Mouse (Mus musculus): ENCODE measurements at regions not wholly inside any gene's neighbourhood (a gene's known extent, or its start where the extent isn't known, plus 50 kb on each side); places are given as distances from the start of the nearest gene placed in this dataset.

DNA sequence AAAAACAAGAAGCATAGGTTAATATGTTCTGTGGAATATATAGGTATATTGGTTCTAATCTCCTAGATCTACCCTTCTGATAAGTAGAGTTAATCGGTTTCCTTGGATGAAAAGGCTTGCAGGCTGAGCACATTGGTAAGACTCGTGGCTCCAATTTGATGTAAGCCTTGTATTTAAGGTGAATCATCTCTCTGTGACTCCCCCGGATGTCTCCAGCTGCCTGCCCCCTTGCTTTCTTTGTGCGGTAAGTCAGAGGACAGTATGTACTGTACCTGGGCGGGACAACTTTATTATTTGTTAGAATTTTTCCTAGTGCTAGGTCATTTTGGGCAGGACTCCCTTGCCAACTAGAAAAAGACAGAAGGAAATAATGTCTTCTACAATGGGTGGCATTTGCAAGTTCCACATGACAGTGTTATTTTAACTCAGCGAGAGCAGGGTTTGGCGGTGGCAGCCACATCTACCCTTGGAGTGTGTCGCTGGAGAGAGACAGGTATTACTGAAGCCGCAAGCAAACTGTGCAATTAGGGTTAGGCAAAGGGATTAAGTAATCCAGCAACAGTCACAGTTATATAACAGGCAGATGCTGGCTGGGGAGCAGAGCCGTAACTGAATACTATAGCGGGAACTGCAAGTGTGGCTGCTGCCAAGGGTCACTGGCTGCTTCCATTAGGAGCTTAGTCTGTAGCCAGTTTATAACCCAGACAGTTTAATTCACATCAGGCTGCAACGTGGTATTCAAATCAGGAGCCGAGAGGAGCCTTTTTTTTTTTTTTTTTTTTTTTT, 172.9 kb downstream of the Moxd1 start:
- H3K9me3 ChIP-seq (ENCODE audit: low read length): no peaks in the 10 kb centered on the region
- no peak for DNase-seq (ENCODE audit: low spot score)
- H3K36me3 ChIP-seq (ENCODE audit: insufficient read depth, low read length): no peaks in the 10 kb centered on the region
- no peak for ATAC-seq
- no peaks in the 10 kb centered on the region for H3K27me3 ChIP-seq (replicated peaks; ENCODE audit: insufficient read depth, low read length)
- H3K9ac ChIP-seq (replicated peaks; ENCODE audit: low read depth): no peak overlapping the region
- H3K4me2 ChIP-seq (replicated peaks; ENCODE audit: low read depth, low read length): no peak overlapping the region
- 73% methylated on average over 13 of the region's 13 CpGs for WGBS
- no peak for TF ChIP-seq EP300 (IDR thresholded peaks at IDR 0.05)
- no peak for TF ChIP-seq CTCF (IDR thresholded peaks at IDR 0.05)
- no peak overlapping the region for H3K4me3 ChIP-seq (ENCODE audit: low read depth, low read length)
- no peak overlapping the region for H3K27ac ChIP-seq (ENCODE audit: low read length)
- no peaks in the 10 kb centered on the region for H3K4me1 ChIP-seq (ENCODE audit: insufficient read depth, low read depth, low read length)

DNA sequence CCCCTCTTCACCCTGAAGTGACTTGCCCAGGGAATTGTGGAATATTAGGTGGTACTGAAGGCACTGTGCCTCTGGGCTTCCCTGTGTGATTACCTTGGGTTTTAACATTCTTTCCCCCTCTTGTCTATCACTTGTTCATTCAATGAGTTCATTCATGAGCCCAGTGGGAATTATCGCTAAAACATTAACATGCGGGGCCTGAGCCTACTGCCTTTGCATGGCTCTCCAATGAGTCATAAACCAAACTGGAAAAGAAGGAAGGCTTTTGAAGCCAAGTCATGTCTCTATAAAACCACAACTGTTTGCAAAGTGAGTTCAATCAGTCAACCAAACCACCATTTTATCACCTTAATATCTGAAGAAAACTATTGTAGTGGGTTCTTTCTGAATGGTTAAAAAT, 173.8 kb downstream of the Moxd1 start:
- 69% methylated on average over 2 of the region's 2 CpGs for WGBS
- no peaks in the 10 kb centered on the region for H3K9me3 ChIP-seq (ENCODE audit: low read length)
- no peak for DNase-seq (ENCODE audit: low spot score)

DNA sequence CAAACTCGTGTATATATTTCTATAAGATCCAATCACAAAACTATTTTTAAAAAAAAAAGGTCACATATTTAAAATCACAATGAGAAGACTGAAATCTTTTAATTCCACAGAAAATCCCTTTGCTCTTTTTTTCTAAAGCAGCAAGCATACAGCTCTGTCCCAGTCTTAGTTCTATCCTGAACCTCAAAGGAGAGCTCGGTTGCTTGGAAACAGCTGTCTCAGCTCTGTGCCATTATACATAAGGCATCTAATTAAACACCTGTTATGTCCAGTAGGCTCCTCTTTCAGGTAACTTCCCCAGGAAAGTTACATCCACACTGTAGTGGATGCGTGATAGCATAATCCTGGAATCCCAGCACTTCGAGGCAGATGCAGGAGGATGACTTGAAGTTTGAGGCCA, 181.5 kb downstream of the Moxd1 start:
- H3K27me3 ChIP-seq (replicated peaks; ENCODE audit: insufficient read depth, low read length): no peaks in the 10 kb centered on the region
- 75% methylated on average over 4 of the region's 4 CpGs for WGBS
- TF ChIP-seq CTCF (IDR thresholded peaks at IDR 0.05): no peak
- no peak for TF ChIP-seq EP300 (IDR thresholded peaks at IDR 0.05)
- no peak overlapping the region for H3K4me3 ChIP-seq (ENCODE audit: low read depth, low read length)
- H3K4me1 ChIP-seq (ENCODE audit: insufficient read depth, low read depth, low read length): no peaks in the 10 kb centered on the region
- no peak overlapping the region for H3K27ac ChIP-seq (ENCODE audit: low read length)
- DNase-seq (ENCODE audit: low spot score): no peak
- no peaks in the 10 kb centered on the region for H3K9me3 ChIP-seq (ENCODE audit: low read length)
- no peak overlapping the region for H3K4me2 ChIP-seq (replicated peaks; ENCODE audit: low read depth, low read length)
- no peak overlapping the region for H3K9ac ChIP-seq (replicated peaks; ENCODE audit: low read depth)
- ATAC-seq: no peak
- no peaks in the 10 kb centered on the region for H3K36me3 ChIP-seq (ENCODE audit: insufficient read depth, low read length)

More for the DNA sequence above, 173.8 kb downstream of the Moxd1 start:
- no peak overlapping the region for H3K9ac ChIP-seq (replicated peaks; ENCODE audit: low read depth)
- no peak overlapping the region for H3K4me2 ChIP-seq (replicated peaks; ENCODE audit: low read depth, low read length)
- TF ChIP-seq EP300 (IDR thresholded peaks at IDR 0.05): no peak
- TF ChIP-seq CTCF (IDR thresholded peaks at IDR 0.05): no peak
- no peak overlapping the region for H3K4me3 ChIP-seq (ENCODE audit: low read depth, low read length)
- H3K27me3 ChIP-seq (replicated peaks; ENCODE audit: insufficient read depth, low read length): no peaks in the 10 kb centered on the region
- H3K27ac ChIP-seq (ENCODE audit: low read length): no peak overlapping the region
- no peaks in the 10 kb centered on the region for H3K4me1 ChIP-seq (ENCODE audit: insufficient read depth, low read depth, low read length)
- no peaks in the 10 kb centered on the region for H3K36me3 ChIP-seq (ENCODE audit: insufficient read depth, low read length)
- no peak for ATAC-seq

DNA sequence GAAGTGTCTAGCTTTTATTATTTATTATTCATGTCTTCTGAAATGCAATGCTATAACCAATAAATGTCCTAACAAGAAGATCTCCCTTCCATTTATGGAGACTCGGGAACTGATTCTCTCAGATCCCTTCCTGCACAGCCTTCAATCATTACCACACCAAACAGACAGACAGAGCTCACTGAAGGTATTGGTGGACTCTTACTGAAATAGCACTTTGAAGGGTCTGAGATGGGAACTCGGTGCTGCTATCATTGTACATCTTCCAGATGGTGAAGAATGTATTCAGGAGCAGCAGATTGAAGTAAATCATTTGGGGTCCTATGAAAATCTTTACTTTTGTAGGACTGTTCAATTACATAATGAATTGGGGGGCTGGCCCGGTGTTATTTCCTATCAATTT, 183.6 kb downstream of the Moxd1 start:
- WGBS: 77% methylated on average over 3 of the region's 3 CpGs
- Histone ChIP-seq H3K9me3 (ENCODE audit: low read length) (no peaks in the 10 kb centered on the region), H3K4me3 (ENCODE audit: low read depth, low read length) (no peak overlapping the region), H3K4me2 (replicated peaks; ENCODE audit: low read depth, low read length) (no peak overlapping the region), H3K27me3 (replicated peaks; ENCODE audit: insufficient read depth, low read length) (no peaks in the 10 kb centered on the region), H3K9ac (replicated peaks; ENCODE audit: low read depth) (no peak overlapping the region), H3K27ac (ENCODE audit: low read length) (no peak overlapping the region), H3K36me3 (ENCODE audit: insufficient read depth, low read length) (no peaks in the 10 kb centered on the region), H3K4me1 (ENCODE audit: insufficient read depth, low read depth, low read length) (no peaks in the 10 kb centered on the region)
- TF ChIP-seq CTCF (IDR thresholded peaks at IDR 0.05) (no peak), EP300 (IDR thresholded peaks at IDR 0.05) (no peak)
- no peak for DNase-seq (ENCODE audit: low spot score)
- no peak for ATAC-seq

DNA sequence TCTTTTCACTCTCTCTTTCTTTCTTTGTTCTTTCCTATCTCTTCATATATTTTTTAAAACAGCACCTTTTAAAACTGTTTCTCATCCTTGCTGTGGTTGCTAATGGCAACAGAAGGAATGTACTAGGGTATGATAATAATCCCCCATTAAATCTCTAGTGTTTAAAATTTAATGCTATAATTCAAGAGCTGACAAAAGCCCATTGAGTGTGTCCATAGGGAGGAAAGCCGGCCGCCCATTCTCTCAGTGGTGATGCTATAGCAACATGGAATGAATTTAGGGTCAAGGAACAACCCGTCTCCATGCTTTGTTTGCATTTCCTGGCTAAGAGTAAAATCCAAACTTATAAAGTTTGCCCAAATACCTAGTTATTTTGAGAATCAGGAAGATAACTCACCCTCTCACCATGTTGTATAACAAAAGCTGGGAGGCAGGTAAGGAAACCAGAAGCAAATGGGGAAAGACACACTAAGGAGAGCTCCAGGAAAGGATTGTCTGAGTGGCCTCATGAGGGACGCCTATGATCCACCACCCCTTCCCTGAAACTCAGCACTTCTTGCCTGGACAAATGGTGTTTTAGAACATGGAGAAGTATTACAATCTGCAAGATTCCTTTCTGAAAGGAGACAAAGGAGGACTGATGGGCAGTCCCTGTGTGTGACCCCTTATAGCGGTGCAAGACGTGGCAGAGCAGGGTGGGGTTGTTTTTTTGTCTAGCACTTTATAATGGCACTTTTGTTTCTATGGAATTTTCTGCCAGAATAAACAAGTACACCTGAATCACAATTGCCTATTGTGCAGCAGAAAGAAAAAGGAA, 184.3 kb downstream of the Moxd1 start:
- H3K9me3 ChIP-seq (ENCODE audit: low read length): no peaks in the 10 kb centered on the region
- no peak overlapping the region for H3K27ac ChIP-seq (ENCODE audit: low read length)
- TF ChIP-seq EP300 (IDR thresholded peaks at IDR 0.05) (no peak), CTCF (IDR thresholded peaks at IDR 0.05) (no peak)
- no peak overlapping the region for H3K4me3 ChIP-seq (ENCODE audit: low read depth, low read length)
- 52% methylated on average over 6 of the region's 6 CpGs for WGBS
- DNase-seq (ENCODE audit: low spot score) (no peak), ATAC-seq (no peak)
- H3K4me2 ChIP-seq (replicated peaks; ENCODE audit: low read depth, low read length): no peak overlapping the region
- no peaks in the 10 kb centered on the region for H3K27me3 ChIP-seq (replicated peaks; ENCODE audit: insufficient read depth, low read length)
- H3K36me3 ChIP-seq (ENCODE audit: insufficient read depth, low read length): no peaks in the 10 kb centered on the region
- no peaks in the 10 kb centered on the region for H3K4me1 ChIP-seq (ENCODE audit: insufficient read depth, low read depth, low read length)
- H3K9ac ChIP-seq (replicated peaks; ENCODE audit: low read depth): no peak overlapping the region

DNA sequence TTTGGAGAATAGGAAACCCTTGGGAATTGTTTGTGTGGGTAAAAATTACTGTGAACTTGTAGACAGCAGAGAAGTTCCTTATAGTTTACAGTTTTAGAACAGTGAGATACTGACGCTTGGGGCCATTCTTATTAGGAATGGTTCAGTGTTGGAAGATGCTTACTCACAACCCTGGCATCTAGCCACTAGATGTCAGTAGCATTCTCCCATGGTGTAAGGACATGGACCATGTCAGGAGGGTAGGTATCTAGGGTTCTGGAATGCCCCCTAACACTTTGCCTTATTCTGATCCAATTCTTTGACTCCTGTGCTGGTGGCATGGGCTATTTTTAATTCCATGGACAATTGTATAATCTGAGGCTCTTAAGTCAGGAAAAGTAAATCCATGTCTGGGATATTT, 185.3 kb upstream of the Ccn2 start:
- Histone ChIP-seq H3K9ac (replicated peaks; ENCODE audit: low read depth) (no peak overlapping the region), H3K36me3 (ENCODE audit: insufficient read depth, low read length) (no peaks in the 10 kb centered on the region), H3K4me3 (ENCODE audit: low read depth, low read length) (no peak overlapping the region), H3K4me2 (replicated peaks; ENCODE audit: low read depth, low read length) (no peak overlapping the region), H3K9me3 (ENCODE audit: low read length) (no peaks in the 10 kb centered on the region), H3K27me3 (replicated peaks; ENCODE audit: insufficient read depth, low read length) (no peaks in the 10 kb centered on the region), H3K27ac (ENCODE audit: low read length) (no peak overlapping the region), H3K4me1 (ENCODE audit: insufficient read depth, low read depth, low read length) (no peaks in the 10 kb centered on the region)
- ATAC-seq (peak; percentile 66), DNase-seq (ENCODE audit: low spot score) (peak; percentile 65)
- TF ChIP-seq CTCF (IDR thresholded peaks at IDR 0.05): peak; percentile 83
- 0 out of 2 replicates have a peak, but pooled peaks have one; percentile 21 for TF ChIP-seq EP300 (IDR thresholded peaks at IDR 0.05)
- WGBS: 25% methylated on average over 1 of the region's 1 CpGs
